Mouse (Mus musculus) limb, embryonic 15.5 days (tissue): Measurements from ENCODE around the gene Pofut2. TPM values are rescaled to one million over a fixed set of nuclear protein-coding genes. Genes with fewer than 3 reads are reported as not detected.

ENCODE experiments used
- ATAC-seq: fragments of 200-750 bp; cut with Nextera tagmentation; 2 replicates; pipeline ENCODE4 v1.8.0; 2017; ENCODE audit warnings: low read depth, moderate TSS enrichment; ENCODE audit not compliant: insufficient number of reproducible peaks, low FRiP score, low TSS enrichment
- H3K27ac ChIP-seq: fragments of 300-500 bp; sonication (generic); 2 replicates; pipeline ENCODE4 v1.5.1; 2015; ENCODE audit warnings: moderate library complexity, mild to moderate bottlenecking, inconsistent platforms
- H3K27me3 ChIP-seq: fragments of 300-500 bp; sonication (generic); 2 replicates; pipeline ENCODE4 v1.6.1; 2015; ENCODE audit warnings: inconsistent platforms
- H3K36me3 ChIP-seq: fragments of 300-500 bp; sonication (generic); 2 replicates; pipeline ENCODE4 v1.6.1; 2015; ENCODE audit warnings: inconsistent platforms
- H3K4me1 ChIP-seq: fragments of 300-500 bp; sonication (generic); 2 replicates; pipeline ENCODE4 v1.6.1; 2015; ENCODE audit warnings: inconsistent platforms
- H3K4me2 ChIP-seq: fragments of 300-500 bp; sonication (generic); 2 replicates; pipeline ENCODE4 v1.6.1; 2015; ENCODE audit warnings: mild to moderate bottlenecking, inconsistent platforms
- H3K4me3 ChIP-seq: fragments of 300-500 bp; sonication (generic); 2 replicates; pipeline ENCODE4 v1.5.1; 2015; ENCODE audit warnings: mild to moderate bottlenecking, inconsistent platforms
- H3K9ac ChIP-seq: fragments of 300-500 bp; sonication (generic); 2 replicates; pipeline ENCODE4 v1.6.1; 2015; ENCODE audit warnings: inconsistent platforms
- H3K9me3 ChIP-seq: fragments of 300-500 bp; sonication (generic); 2 replicates; pipeline ENCODE4 v1.6.1; 2016; ENCODE audit warnings: inconsistent platforms
- WGBS: fragments of 180-500 bp; shearing (Covaris S2); methylation state at CpG from one replicate; pipeline ENCODE4 v1.1.7; 2015; 5-methylcytosine and 5-hydroxymethylcytosine counted together
- polyA plus RNA-seq: library from polyadenylated mRNA; unstranded; fragments of >200 nt; fragmentation: Nextera tagmentation; extraction: Ambion mirVana; gene quantifications from 2 replicates; pipeline ENCODE4 v1.2.1, GENCODE M21; 2015

Pofut2 gene
- polyA plus RNA-seq, 1 experiment from 2014 or later = 187 TPM

DNA sequence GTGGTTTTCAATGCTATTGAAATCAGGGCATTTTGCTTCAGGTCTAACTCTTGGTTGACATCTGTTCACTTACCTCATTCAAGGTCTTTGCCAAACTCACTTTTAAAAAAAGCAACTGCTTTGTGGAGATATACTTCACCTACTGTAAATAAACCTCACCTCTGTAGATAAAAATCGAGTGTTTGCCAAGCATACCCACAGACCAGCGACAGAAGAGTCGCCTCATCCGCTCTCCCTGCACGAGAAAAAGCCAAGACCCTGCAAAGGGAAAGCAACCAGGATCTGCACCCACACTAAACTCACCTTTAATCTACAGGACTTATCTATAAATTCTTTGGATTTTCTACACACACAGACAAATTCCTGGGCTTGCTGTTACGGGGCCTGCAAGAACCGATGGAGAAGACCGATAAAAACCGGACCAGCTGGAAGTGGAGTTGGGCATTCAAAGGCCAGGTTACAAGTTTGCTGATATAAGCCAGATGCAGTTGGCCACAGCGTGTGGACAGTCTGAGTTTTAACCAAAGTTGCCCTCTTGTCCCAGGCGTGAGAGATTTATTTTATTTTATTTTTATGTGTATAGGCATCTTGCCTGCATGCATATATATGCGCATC lies 39.5 kb upstream of the Pofut2 start:
- Histone ChIP-seq H3K9ac (no peak overlapping the region), H3K4me2 (no peak overlapping the region), H3K9me3 (no peaks in the 10 kb centered on the region), H3K36me3 (no peaks in the 10 kb centered on the region), H3K27ac (no peak overlapping the region), H3K4me3 (no peak overlapping the region), H3K27me3 (no peaks in the 10 kb centered on the region), H3K4me1 (peaks cover 8% of the 10 kb centered on the region)
- 66% methylated on average over 12 of the region's 12 CpGs for WGBS
- no peak for ATAC-seq

DNA sequence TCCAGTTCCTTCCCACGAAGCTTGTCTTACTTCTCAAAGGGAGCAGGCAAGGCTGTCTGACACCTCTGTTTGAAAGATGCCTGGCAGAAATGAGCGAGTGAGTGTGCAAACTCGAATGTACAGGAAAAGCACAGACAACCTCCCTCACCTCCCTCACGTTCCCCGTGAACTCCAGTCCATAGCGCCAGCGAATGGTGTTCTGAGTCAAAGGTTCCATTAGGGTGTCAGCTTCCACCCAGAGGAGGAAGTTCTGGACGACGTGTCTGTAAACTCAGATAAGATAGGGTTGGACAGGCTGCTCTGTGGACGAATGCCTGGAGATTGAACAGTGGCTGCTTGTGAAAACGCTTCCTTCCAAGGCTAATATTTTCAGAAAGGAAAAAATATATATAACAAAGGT lies 37.9 kb upstream of the Pofut2 start:
- H3K36me3 ChIP-seq = no peaks in the 10 kb centered on the region
- no peak for ATAC-seq
- no peaks in the 10 kb centered on the region for H3K9me3 ChIP-seq
- no peak overlapping the region for H3K9ac ChIP-seq
- no peaks in the 10 kb centered on the region for H3K4me1 ChIP-seq
- H3K4me3 ChIP-seq = no peak overlapping the region
- no peak overlapping the region for H3K27ac ChIP-seq
- H3K27me3 ChIP-seq = no peaks in the 10 kb centered on the region
- WGBS = 41% methylated on average over 11 of the region's 11 CpGs
- H3K4me2 ChIP-seq = no peak overlapping the region

- H3K27me3 ChIP-seq = no peaks in the 10 kb centered on the region
- no peak for ATAC-seq
- no peaks in the 10 kb centered on the region for H3K9me3 ChIP-seq
- H3K27ac ChIP-seq = no peak overlapping the region
- H3K36me3 ChIP-seq = no peaks in the 10 kb centered on the region
- WGBS = 78% methylated on average over 11 of the region's 11 CpGs
- no peak overlapping the region for H3K9ac ChIP-seq
- 0 out of 2 replicates have a peak, but pooled peaks cover 3% of the 10 kb centered on the region for H3K4me1 ChIP-seq
- no peak overlapping the region for H3K4me3 ChIP-seq
- H3K4me2 ChIP-seq = no peak overlapping the region
Observed at GRCm38 (mm10) chr10:77222963-77223552, 36.0 kb upstream of the Pofut2 start.

DNA sequence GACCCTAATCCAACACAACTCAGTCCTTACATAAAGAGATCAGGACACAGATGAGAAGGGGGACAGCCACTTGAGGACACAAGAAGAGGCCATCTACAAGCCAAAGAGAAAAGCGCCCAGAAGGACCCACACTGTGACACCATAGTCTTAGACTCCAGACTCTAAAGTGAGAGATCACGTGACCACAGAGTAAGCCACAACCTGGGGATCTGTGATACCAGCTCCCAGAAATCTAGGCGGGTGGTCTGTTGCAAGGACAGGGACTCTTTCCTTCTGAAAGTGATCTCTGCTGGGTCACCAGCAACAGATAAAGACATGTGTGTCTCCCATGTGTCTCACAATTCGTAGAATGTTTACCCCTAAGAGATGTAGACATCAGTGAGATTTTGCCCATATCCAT lies 34.6 kb upstream of the Pofut2 start:
- no peak overlapping the region for H3K4me2 ChIP-seq
- no peak overlapping the region for H3K9ac ChIP-seq
- 83% methylated on average over 4 of the region's 4 CpGs for WGBS
- H3K9me3 ChIP-seq = no peaks in the 10 kb centered on the region
- no peak overlapping the region for H3K4me3 ChIP-seq
- 0 out of 2 replicates have a peak, but pooled peaks cover 3% of the 10 kb centered on the region for H3K4me1 ChIP-seq
- no peaks in the 10 kb centered on the region for H3K36me3 ChIP-seq
- no peaks in the 10 kb centered on the region for H3K27me3 ChIP-seq
- no peak for ATAC-seq
- H3K27ac ChIP-seq = no peak overlapping the region

GRCm38 (mm10) chr10:77225414-77225813 lies 33.6 kb upstream of the Pofut2 start:
- no peaks in the 10 kb centered on the region for H3K27me3 ChIP-seq
- H3K36me3 ChIP-seq = no peaks in the 10 kb centered on the region
- H3K4me2 ChIP-seq = no peak overlapping the region
- no peak for ATAC-seq
- no peak overlapping the region for H3K4me3 ChIP-seq
- no peak overlapping the region for H3K27ac ChIP-seq
- no peak overlapping the region for H3K9ac ChIP-seq
- H3K9me3 ChIP-seq = no peaks in the 10 kb centered on the region
- H3K4me1 ChIP-seq = peaks cover 11% of the 10 kb centered on the region; the same call in 1 of the 2 replicates
- 59% methylated on average over 9 of the region's 9 CpGs for WGBS

DNA sequence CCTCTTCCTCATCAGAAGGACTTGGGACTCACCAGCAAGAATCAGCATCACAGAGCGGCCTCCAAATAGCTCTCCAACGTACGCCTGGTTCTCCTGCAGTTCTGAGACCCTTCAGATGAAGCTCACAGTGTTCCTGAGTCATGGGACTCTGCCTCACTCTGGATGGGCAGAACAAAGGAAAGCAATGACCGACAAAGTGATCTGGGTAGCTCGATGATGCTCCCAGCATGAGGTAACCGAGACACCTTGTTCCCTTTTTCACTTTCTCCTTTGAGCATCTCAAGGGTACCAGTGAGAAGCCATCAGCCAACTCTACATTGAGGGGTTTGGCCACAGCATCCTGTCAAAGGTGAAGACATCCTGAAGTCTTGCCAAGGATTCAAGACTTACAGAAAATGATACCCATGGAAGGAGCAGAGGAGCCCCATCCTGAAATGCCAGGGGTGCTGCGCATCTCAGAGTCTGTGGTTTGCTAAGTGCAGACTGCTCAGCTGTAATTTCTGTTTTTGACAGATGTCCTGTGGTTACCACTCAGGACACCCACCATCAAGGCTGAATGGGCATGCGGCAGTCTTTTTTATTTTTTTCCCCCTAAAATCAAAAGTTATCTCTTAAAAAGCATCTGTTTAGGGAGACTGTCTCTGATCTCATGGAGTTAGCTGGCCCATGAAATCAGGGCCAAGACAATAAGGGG lies 32.9 kb upstream of the Pofut2 start:
- H3K27me3 ChIP-seq = no peaks in the 10 kb centered on the region
- peaks cover 11% of the 10 kb centered on the region; the same call in 1 of the 2 replicates for H3K4me1 ChIP-seq
- no peak overlapping the region for H3K4me2 ChIP-seq
- no peak for ATAC-seq
- H3K9ac ChIP-seq = no peak overlapping the region
- H3K4me3 ChIP-seq = no peak overlapping the region
- no peak overlapping the region for H3K27ac ChIP-seq
- WGBS = 91% methylated on average over 8 of the region's 8 CpGs
- no peaks in the 10 kb centered on the region for H3K9me3 ChIP-seq
- no peaks in the 10 kb centered on the region for H3K36me3 ChIP-seq

GRCm38 (mm10) chr10:77226691-77227367 lies 32.2 kb upstream of the Pofut2 start:
- no peaks in the 10 kb centered on the region for H3K27me3 ChIP-seq
- WGBS = 65% methylated on average over 8 of the region's 8 CpGs
- H3K4me3 ChIP-seq = no peak overlapping the region
- no peak overlapping the region for H3K27ac ChIP-seq
- H3K4me2 ChIP-seq = no peak overlapping the region
- H3K4me1 ChIP-seq = peaks cover 11% of the 10 kb centered on the region; the same call in 1 of the 2 replicates
- ATAC-seq = no peak
- no peaks in the 10 kb centered on the region for H3K36me3 ChIP-seq
- H3K9ac ChIP-seq = no peak overlapping the region
- no peaks in the 10 kb centered on the region for H3K9me3 ChIP-seq

- ATAC-seq = no peak
- Histone ChIP-seq H3K4me3 (no peak overlapping the region), H3K27me3 (no peaks in the 10 kb centered on the region)
Observed at GRCm38 (mm10) chr10:77227368-77227723, 31.7 kb upstream of the Pofut2 start.

DNA sequence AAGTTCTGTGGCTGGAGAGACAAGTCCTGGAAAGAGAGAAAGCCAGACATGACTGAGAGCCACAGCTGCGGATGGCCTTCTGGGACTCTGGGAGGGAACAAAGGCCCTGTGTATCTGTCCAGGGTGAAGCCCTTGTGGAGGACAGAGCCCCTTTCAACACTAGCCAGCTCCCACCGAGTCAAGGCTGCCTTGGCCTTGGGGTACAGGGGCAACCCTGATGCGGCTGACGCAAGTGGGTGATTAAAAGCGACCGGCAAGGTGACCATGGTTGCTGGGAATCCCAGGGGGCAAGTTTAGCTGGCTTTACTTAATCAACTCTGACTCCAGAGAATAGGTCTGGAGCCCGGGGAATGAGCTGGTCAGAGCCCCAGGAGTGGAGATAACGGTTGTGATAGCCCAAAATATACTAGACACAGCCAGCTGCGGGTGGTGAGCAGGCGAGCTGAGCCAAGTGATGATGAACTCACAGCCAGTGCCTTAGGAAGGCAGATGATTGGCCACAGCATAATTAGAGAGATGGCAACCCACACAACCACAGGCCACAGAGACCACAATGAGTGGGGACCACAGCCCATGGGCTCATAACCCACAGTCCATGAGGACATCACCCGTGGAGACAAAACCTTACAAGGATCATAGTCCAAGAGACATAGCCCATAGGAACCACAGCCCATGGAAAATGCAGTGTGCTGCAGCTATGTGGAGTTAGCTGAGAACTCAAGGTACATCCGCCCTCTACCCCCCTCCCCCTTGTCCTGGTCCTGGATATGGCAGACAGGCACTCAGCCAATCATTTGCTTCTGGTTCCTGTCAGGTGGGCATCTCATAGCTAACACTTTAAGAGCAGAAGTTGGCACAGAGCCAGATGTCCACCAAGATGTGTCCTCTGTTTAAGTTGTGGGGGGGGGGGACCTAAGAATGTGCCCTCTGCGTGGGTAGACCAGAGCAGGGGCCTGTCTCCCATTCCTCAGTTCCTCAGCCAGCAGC lies 29.1 kb upstream of the Pofut2 start:
- no peak overlapping the region for H3K9ac ChIP-seq
- no peak overlapping the region for H3K4me3 ChIP-seq
- H3K4me2 ChIP-seq = no peak overlapping the region
- no peaks in the 10 kb centered on the region for H3K36me3 ChIP-seq
- WGBS = 67% methylated on average over 13 of the region's 13 CpGs
- no peaks in the 10 kb centered on the region for H3K27me3 ChIP-seq
- H3K27ac ChIP-seq = no peak overlapping the region; the same call in 1 of the 2 replicates
- peaks cover 11% of the 10 kb centered on the region; the same call in 1 of the 2 replicates for H3K4me1 ChIP-seq
- peak; percentile 37; the same call in 1 of the 2 replicates for ATAC-seq
- no peaks in the 10 kb centered on the region for H3K9me3 ChIP-seq

More at GRCm38 (mm10) chr10:77227368-77227723, 31.7 kb upstream of the Pofut2 start:
- Histone ChIP-seq H3K9me3 (no peaks in the 10 kb centered on the region), H3K9ac (no peak overlapping the region), H3K36me3 (no peaks in the 10 kb centered on the region), H3K4me1 (peaks cover 11% of the 10 kb centered on the region; the same call in 1 of the 2 replicates), H3K4me2 (no peak overlapping the region), H3K27ac (no peak overlapping the region)
- 78% methylated on average over 6 of the region's 6 CpGs for WGBS

- H3K27me3 ChIP-seq = no peaks in the 10 kb centered on the region
- H3K9me3 ChIP-seq = no peaks in the 10 kb centered on the region
- H3K4me2 ChIP-seq = no peak overlapping the region
- peaks cover 8% of the 10 kb centered on the region; the same call in 1 of the 2 replicates for H3K4me1 ChIP-seq
- H3K9ac ChIP-seq = no peak overlapping the region
- 75% methylated on average over 16 of the region's 16 CpGs for WGBS
- ATAC-seq = no peak
- no peak overlapping the region for H3K27ac ChIP-seq
- H3K36me3 ChIP-seq = no peaks in the 10 kb centered on the region
- H3K4me3 ChIP-seq = no peak overlapping the region
Observed at GRCm38 (mm10) chr10:77231861-77232755, 26.9 kb upstream of the Pofut2 start.
